Mouse (Mus musculus): ENCODE measurements around the gene Acot8. TPM values are rescaled to one million over a fixed set of nuclear protein-coding genes. Genes with fewer than 3 reads are reported as not detected.
A peak's percentile ranks its signal among the peaks of the same experiment; 100 is the strongest.

The Acot8 gene
- polyA plus RNA-seq, 1 experiment from 2014 or later, result 17.8 TPM

- 0 out of 2 replicates have a peak, but pooled peaks cover 2% of the 10 kb centered on the region for H3K4me1 ChIP-seq (ENCODE audit: insufficient read depth)
- H3K27me3 ChIP-seq (ENCODE audit: insufficient read depth, low read length), result no peaks in the 10 kb centered on the region
- peak within 1 kb of the TSS; percentile 73 for H3K4me3 ChIP-seq (ENCODE audit: low read depth, low read length)
- H3K36me3 ChIP-seq (ENCODE audit: insufficient read depth), result peaks cover 35% of the 10 kb centered on the region
- peak within 1 kb of the TSS; percentile 98 for H3K4me2 ChIP-seq
- peak within 1 kb of the TSS; percentile 95 for H3K27ac ChIP-seq (ENCODE audit: low read depth)
- peak; percentile 91 for DNase-seq
- H3K9ac ChIP-seq, result peak within 1 kb of the TSS; percentile 72
- peak; percentile 79 for TF ChIP-seq CTCF (IDR thresholded peaks at IDR 0.05; ENCODE audit: low read depth)
- WGBS, result under 1% methylated on average over 35 of the region's 35 CpGs
- ATAC-seq (ENCODE audit: insufficient read depth), result peak; percentile 84
- no peaks in the 10 kb centered on the region for H3K9me3 ChIP-seq (ENCODE audit: low read depth, low read length)
Measured at GRCm38 (mm10) chr2:164832748-164833301, 28.1 kb upstream of the Acot8 start, which contains the start of gene Ctsa. Gene Ctsa (plus strand): TSS chr2:164832873.

GRCm38 (mm10) chr2:164832032-164832747 lies 27.5 kb upstream of the Acot8 start:
- ATAC-seq (ENCODE audit: insufficient read depth) (no peak), DNase-seq (no peak)
- Histone ChIP-seq H3K27ac (ENCODE audit: low read depth) (peak overlapping the region; percentile 95), H3K36me3 (ENCODE audit: insufficient read depth) (peaks cover 36% of the 10 kb centered on the region), H3K4me2 (peak overlapping the region; percentile 98), H3K4me1 (ENCODE audit: insufficient read depth) (0 out of 2 replicates have a peak, but pooled peaks cover 2% of the 10 kb centered on the region), H3K4me3 (ENCODE audit: low read depth, low read length) (peak overlapping the region; percentile 73), H3K9ac (peak overlapping the region; percentile 72; the same call in 1 of the 2 replicates), H3K9me3 (ENCODE audit: low read depth, low read length) (no peaks in the 10 kb centered on the region), H3K27me3 (ENCODE audit: insufficient read depth, low read length) (no peaks in the 10 kb centered on the region)
- TF ChIP-seq CTCF (IDR thresholded peaks at IDR 0.05; ENCODE audit: low read depth), result no peak; the same call in 1 of the 2 replicates
- 57% methylated on average over 16 of the region's 16 CpGs for WGBS

- DNase-seq, result no peak
Measured at GRCm38 (mm10) chr2:164831029-164831428, 26.3 kb upstream of the Acot8 start.

GRCm38 (mm10) chr2:164829090-164829489 lies 24.4 kb upstream of the Acot8 start:
- Histone ChIP-seq H3K4me1 (ENCODE audit: insufficient read depth) (0 out of 2 replicates have a peak, but pooled peaks cover 2% of the 10 kb centered on the region), H3K4me2 (no peak overlapping the region), H3K9ac (no peak overlapping the region), H3K9me3 (ENCODE audit: low read depth, low read length) (no peaks in the 10 kb centered on the region), H3K27ac (ENCODE audit: low read depth) (no peak overlapping the region), H3K36me3 (ENCODE audit: insufficient read depth) (peaks cover 48% of the 10 kb centered on the region), H3K4me3 (ENCODE audit: low read depth, low read length) (no peak overlapping the region), H3K27me3 (ENCODE audit: insufficient read depth, low read length) (no peaks in the 10 kb centered on the region)
- 86% methylated on average over 1 of the region's 1 CpGs for WGBS
- TF ChIP-seq CTCF (IDR thresholded peaks at IDR 0.05; ENCODE audit: low read depth), result no peak
- DNase-seq, result no peak
- ATAC-seq (ENCODE audit: insufficient read depth), result no peak

More at GRCm38 (mm10) chr2:164831029-164831428, 26.3 kb upstream of the Acot8 start:
- Histone ChIP-seq H3K27me3 (ENCODE audit: insufficient read depth, low read length) (no peaks in the 10 kb centered on the region), H3K27ac (ENCODE audit: low read depth) (no peak overlapping the region), H3K4me1 (ENCODE audit: insufficient read depth) (0 out of 2 replicates have a peak, but pooled peaks cover 2% of the 10 kb centered on the region), H3K36me3 (ENCODE audit: insufficient read depth) (peaks cover 37% of the 10 kb centered on the region), H3K4me3 (ENCODE audit: low read depth, low read length) (no peak overlapping the region), H3K9me3 (ENCODE audit: low read depth, low read length) (no peaks in the 10 kb centered on the region), H3K4me2 (no peak overlapping the region), H3K9ac (no peak overlapping the region)
- 81% methylated on average over 10 of the region's 10 CpGs for WGBS
- no peak for ATAC-seq (ENCODE audit: insufficient read depth)
- TF ChIP-seq CTCF (IDR thresholded peaks at IDR 0.05; ENCODE audit: low read depth), result no peak

DNA sequence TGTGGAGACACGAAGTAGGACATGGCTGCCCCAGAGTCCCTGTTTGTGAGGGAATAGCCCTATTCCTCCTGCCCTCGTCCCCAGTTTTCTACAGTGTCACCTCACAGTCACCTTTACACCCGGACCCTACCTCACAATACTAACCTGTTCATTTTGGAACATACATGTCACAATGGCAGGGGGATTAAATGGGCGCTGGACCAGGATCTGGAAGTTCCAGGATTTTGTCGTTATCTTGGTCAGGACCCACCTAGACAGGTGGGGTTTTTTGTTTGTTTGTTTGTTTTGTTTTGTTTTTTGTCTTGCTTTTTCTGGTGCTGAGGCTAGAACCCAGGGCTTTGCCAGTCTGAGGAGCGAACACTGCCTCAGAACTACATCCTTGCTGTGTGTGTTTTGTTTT lies 23.8 kb upstream of the Acot8 start, which contains the start of gene Spata25:
Gene Spata25 (minus strand): TSS at position 101 of the 400 bp plus-strand sequence.
- Histone ChIP-seq H3K4me2 (no peak within 1 kb of the TSS), H3K27ac (ENCODE audit: low read depth) (no peak within 1 kb of the TSS), H3K27me3 (ENCODE audit: insufficient read depth, low read length) (no peaks in the 10 kb centered on the region), H3K9ac (no peak within 1 kb of the TSS), H3K4me3 (ENCODE audit: low read depth, low read length) (no peak within 1 kb of the TSS), H3K4me1 (ENCODE audit: insufficient read depth) (0 out of 2 replicates have a peak, but pooled peaks cover 2% of the 10 kb centered on the region), H3K9me3 (ENCODE audit: low read depth, low read length) (no peaks in the 10 kb centered on the region), H3K36me3 (ENCODE audit: insufficient read depth) (peaks cover 48% of the 10 kb centered on the region)
- 74% methylated on average over 6 of the region's 6 CpGs for WGBS
- ATAC-seq (ENCODE audit: insufficient read depth) (no peak), DNase-seq (no peak)
- no peak for TF ChIP-seq CTCF (IDR thresholded peaks at IDR 0.05; ENCODE audit: low read depth)

GRCm38 (mm10) chr2:164827146-164827850 lies 22.6 kb upstream of the Acot8 start:
- peaks cover 48% of the 10 kb centered on the region for H3K36me3 ChIP-seq (ENCODE audit: insufficient read depth)
- DNase-seq, result no peak
- WGBS, result 88% methylated on average over 16 of the region's 16 CpGs

More at GRCm38 (mm10) chr2:164827146-164827850, 22.6 kb upstream of the Acot8 start:
- no peaks in the 10 kb centered on the region for H3K9me3 ChIP-seq (ENCODE audit: low read depth, low read length)
- no peak overlapping the region for H3K4me3 ChIP-seq (ENCODE audit: low read depth, low read length)
- H3K27ac ChIP-seq (ENCODE audit: low read depth), result no peak overlapping the region
- 0 out of 2 replicates have a peak, but pooled peaks cover under 1% of the 10 kb centered on the region for H3K4me1 ChIP-seq (ENCODE audit: insufficient read depth)
- no peaks in the 10 kb centered on the region for H3K27me3 ChIP-seq (ENCODE audit: insufficient read depth, low read length)
- no peak for ATAC-seq (ENCODE audit: insufficient read depth)
- TF ChIP-seq CTCF (IDR thresholded peaks at IDR 0.05; ENCODE audit: low read depth), result no peak
- no peak overlapping the region for H3K9ac ChIP-seq
- H3K4me2 ChIP-seq, result no peak overlapping the region

Measured in lung, embryonic 14.5 days (tissue).